Mouse (Mus musculus): ENCODE data around the gene Kremen2.
A peak's percentile ranks its signal among the peaks of the same experiment; 100 is the strongest.

Gene Kremen2

GRCm38 (mm10) chr17:23760231-23760630 is 14.6 kb upstream of the Kremen2 start:
- DNase-seq (ENCODE audit: low read depth) = no peak

GRCm38 (mm10) chr17:23758801-23759200 is 13.2 kb upstream of the Kremen2 start:
- DNase-seq (ENCODE audit: low read depth) = no peak

GRCm38 (mm10) chr17:23757581-23757980 is 11.9 kb upstream of the Kremen2 start:
- no peak for DNase-seq (ENCODE audit: low read depth)

- no peak for DNase-seq (ENCODE audit: low read depth)
These were observed 10.1 kb upstream of the Kremen2 start for GRCm38 (mm10) chr17:23755689-23756088.

GRCm38 (mm10) chr17:23749400-23750191 is 4.0 kb upstream of the Kremen2 start:
- DNase-seq (ENCODE audit: low read depth) = no peak

- peak; percentile 92 for DNase-seq (ENCODE audit: low read depth)
These were observed 3.2 kb upstream of the Kremen2 start for GRCm38 (mm10) chr17:23748631-23749391.

GRCm38 (mm10) chr17:23748026-23748425 is 2.4 kb upstream of the Kremen2 start:
- peak; percentile 76 for DNase-seq (ENCODE audit: low read depth)

- DNase-seq (ENCODE audit: low read depth) = no peak
These were observed 1.8 kb upstream of the Kremen2 start for GRCm38 (mm10) chr17:23747471-23747870.

- DNase-seq (ENCODE audit: low read depth) = no peak
These were observed 1.1 kb upstream of the Kremen2 start for GRCm38 (mm10) chr17:23746767-23747166.

GRCm38 (mm10) chr17:23746311-23746710 is 678 bp upstream of the Kremen2 start:
- DNase-seq (ENCODE audit: low read depth) = peak; percentile 64

GRCm38 (mm10) chr17:23744651-23745050 is 982 bp downstream of the Kremen2 start:
- peak; percentile 21 for DNase-seq (ENCODE audit: low read depth)

GRCm38 (mm10) chr17:23744076-23744475 is 1.6 kb downstream of the Kremen2 start:
- DNase-seq (ENCODE audit: low read depth) = peak; percentile 32

- DNase-seq (ENCODE audit: low read depth) = no peak
These were observed 2.7 kb downstream of the Kremen2 start for GRCm38 (mm10) chr17:23742941-23743340.

- DNase-seq (ENCODE audit: low read depth) = peak; percentile 86
These were observed 3.3 kb downstream of the Kremen2 start for GRCm38 (mm10) chr17:23742210-23742793.

GRCm38 (mm10) chr17:23741359-23742209 is 4.0 kb downstream of the Kremen2 start:
- no peak for DNase-seq (ENCODE audit: low read depth)

- no peak for DNase-seq (ENCODE audit: low read depth)
These were observed 5.0 kb downstream of the Kremen2 start, which contains the start of gene Paqr4 for GRCm38 (mm10) chr17:23740598-23741021. Paqr4 (minus strand) TSS chr17:23740867.

- peak; percentile 94 for DNase-seq (ENCODE audit: low read depth)
These were observed 5.5 kb downstream of the Kremen2 start for GRCm38 (mm10) chr17:23740136-23740584.

GRCm38 (mm10) chr17:23739202-23740135 is 6.2 kb downstream of the Kremen2 start:
- peak; percentile 42 for DNase-seq (ENCODE audit: low read depth)

GRCm38 (mm10) chr17:23738836-23739201 is 6.8 kb downstream of the Kremen2 start:
- DNase-seq (ENCODE audit: low read depth) = no peak

All from induced T-regulatory cell, adult 2 months (primary cell).